Mouse (Mus musculus): ENCODE results near the gene Smyd4. TPM values are rescaled to one million over a fixed set of nuclear protein-coding genes. Genes with fewer than 3 reads are reported as not detected.

Gene Smyd4
- total and polyA plus RNA-seq, 2 experiments from 2014 or later: 13.2 to 19.7 TPM

DNA sequence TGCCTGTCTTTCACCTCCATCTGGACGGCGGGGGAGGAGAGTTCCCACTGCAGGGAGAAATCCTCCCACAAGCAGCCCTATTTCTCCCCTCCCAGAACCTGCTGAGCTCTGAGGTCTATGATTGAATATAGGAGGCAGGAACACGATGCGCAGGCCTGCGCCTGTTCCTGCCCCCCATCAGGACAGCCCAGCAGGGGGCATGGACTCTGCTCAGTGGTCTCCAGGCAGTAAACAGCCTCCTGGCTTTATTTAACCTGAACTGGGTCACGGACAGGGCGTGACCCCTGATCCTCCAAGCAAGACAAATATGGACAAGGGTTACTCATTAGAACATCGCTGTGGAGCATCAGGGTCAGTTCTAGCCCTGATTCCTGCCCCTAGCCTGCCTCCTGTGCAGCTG, 95.5 kb downstream of the Smyd4 start:
- Histone ChIP-seq H3K27ac (ENCODE audit: low read depth) (no peak overlapping the region), H3K4me3 (ENCODE audit: low read depth, low read length) (no peak overlapping the region), H3K4me1 (ENCODE audit: control insufficient read depth, insufficient read depth) (no peaks in the 10 kb centered on the region), H3K27me3 (ENCODE audit: control insufficient read depth, insufficient read depth, low read length) (no peaks in the 10 kb centered on the region), H3K36me3 (replicated peaks; ENCODE audit: control insufficient read depth, insufficient read depth, low read length) (peaks cover 49% of the 10 kb centered on the region), H3K9ac (replicated peaks; ENCODE audit: low read depth, low read length) (no peak overlapping the region), H3K4me2 (ENCODE audit: low read depth, low read length) (no peak overlapping the region), H3K9me3 (replicated peaks; ENCODE audit: control insufficient read depth, low read length) (no peaks in the 10 kb centered on the region)
- ATAC-seq (ENCODE audit: insufficient read depth, low read depth) (no peak), DNase-seq (ENCODE audit: low spot score) (no peak)
- no peak for TF ChIP-seq EP300 (IDR thresholded peaks at IDR 0.05; ENCODE audit: low read depth)
- no peak for TF ChIP-seq CTCF (IDR thresholded peaks at IDR 0.05; ENCODE audit: low read depth)
- 79% methylated on average over 8 of the region's 8 CpGs for WGBS

DNA sequence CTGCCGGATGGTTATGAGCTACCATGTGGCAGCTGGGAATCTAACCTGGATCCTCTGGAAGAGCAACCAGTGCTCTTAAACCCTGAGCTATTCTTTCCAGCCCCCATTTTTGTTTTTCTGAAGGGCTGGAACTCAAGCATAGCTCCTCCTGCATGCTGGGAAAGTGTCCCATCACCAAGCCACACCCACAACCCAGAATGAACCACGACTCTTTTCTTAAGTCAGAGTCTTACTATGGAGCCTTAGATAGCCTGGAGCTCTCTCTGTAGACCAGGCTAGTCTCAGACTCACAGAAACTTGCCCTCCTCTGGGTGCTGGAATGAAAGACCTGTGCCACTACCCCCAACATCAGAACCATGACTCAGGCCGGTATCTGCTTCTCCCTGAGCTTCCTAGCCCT, 100.3 kb downstream of the Smyd4 start:
- Histone ChIP-seq H3K4me3 (ENCODE audit: low read depth, low read length) (no peak overlapping the region), H3K9ac (replicated peaks; ENCODE audit: low read depth, low read length) (no peak overlapping the region), H3K4me2 (ENCODE audit: low read depth, low read length) (no peak overlapping the region), H3K9me3 (replicated peaks; ENCODE audit: control insufficient read depth, low read length) (no peaks in the 10 kb centered on the region), H3K27ac (ENCODE audit: low read depth) (no peak overlapping the region), H3K36me3 (replicated peaks; ENCODE audit: control insufficient read depth, insufficient read depth, low read length) (peaks cover 64% of the 10 kb centered on the region), H3K27me3 (ENCODE audit: control insufficient read depth, insufficient read depth, low read length) (no peaks in the 10 kb centered on the region), H3K4me1 (ENCODE audit: control insufficient read depth, insufficient read depth) (peaks cover 4% of the 10 kb centered on the region)
- ATAC-seq (ENCODE audit: insufficient read depth, low read depth) (no peak), DNase-seq (ENCODE audit: low spot score) (no peak)
- WGBS: 69% methylated on average over 3 of the region's 3 CpGs
- TF ChIP-seq EP300 (IDR thresholded peaks at IDR 0.05; ENCODE audit: low read depth) (no peak), CTCF (IDR thresholded peaks at IDR 0.05; ENCODE audit: low read depth) (no peak)

DNA sequence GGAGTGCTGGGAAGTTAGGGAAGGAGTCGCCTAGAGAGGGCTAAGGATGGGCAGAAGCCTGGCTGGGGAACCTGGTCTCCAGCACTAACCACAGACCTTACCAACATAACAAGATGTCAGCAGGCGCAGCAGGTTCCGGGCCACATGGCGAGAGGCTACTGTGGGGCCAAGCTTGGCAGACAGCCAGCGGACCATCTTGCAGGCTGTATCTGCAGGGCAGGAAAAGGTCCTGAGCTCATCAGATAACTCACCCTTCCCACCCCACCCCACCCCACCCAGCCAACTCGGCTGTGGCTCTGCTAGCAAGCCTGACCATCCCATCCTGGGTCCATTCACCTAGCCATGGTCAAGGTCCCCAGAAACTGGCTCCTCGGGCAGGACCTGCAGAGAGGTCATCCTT, 101.5 kb downstream of the Smyd4 start:
- no peak for DNase-seq (ENCODE audit: low spot score)
- Histone ChIP-seq H3K4me3 (ENCODE audit: low read depth, low read length) (no peak overlapping the region), H3K36me3 (replicated peaks; ENCODE audit: control insufficient read depth, insufficient read depth, low read length) (peaks cover 56% of the 10 kb centered on the region), H3K4me1 (ENCODE audit: control insufficient read depth, insufficient read depth) (peaks cover 10% of the 10 kb centered on the region), H3K27me3 (ENCODE audit: control insufficient read depth, insufficient read depth, low read length) (no peaks in the 10 kb centered on the region), H3K27ac (ENCODE audit: low read depth) (no peak overlapping the region), H3K4me2 (ENCODE audit: low read depth, low read length) (no peak overlapping the region), H3K9me3 (replicated peaks; ENCODE audit: control insufficient read depth, low read length) (no peaks in the 10 kb centered on the region), H3K9ac (replicated peaks; ENCODE audit: low read depth, low read length) (no peak overlapping the region)
- 66% methylated on average over 7 of the region's 7 CpGs for WGBS
- TF ChIP-seq CTCF (IDR thresholded peaks at IDR 0.05; ENCODE audit: low read depth) (no peak), EP300 (IDR thresholded peaks at IDR 0.05; ENCODE audit: low read depth) (no peak)
- ATAC-seq (ENCODE audit: insufficient read depth, low read depth): no peak

DNA sequence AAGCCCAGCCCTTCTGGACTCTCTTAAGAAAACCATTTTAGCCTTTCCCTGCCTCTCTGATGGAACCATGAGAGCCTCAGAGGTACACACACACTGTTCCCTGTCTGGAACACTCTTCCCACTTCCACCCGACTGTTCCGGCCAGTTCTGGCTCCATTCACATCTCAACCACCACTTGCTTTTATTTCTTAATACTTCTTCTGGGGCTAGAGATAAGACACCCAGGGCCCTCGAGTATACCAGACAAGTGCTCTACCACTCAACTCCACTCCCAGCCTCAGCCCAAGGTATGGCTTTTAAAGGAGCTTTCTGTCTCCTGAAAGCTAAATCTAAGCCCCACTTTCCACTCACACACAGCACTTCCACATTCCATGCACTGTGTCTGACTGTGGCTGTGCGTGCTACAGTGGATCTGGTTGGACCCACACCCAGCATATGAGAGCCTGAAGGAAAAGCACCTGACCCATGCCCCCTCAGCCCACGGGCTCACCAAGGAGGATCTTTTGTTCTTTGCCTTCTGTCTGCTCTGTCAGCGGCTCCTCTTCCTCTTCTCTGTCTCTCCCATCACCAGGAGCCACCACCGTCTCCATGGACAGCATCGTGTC, 102.2 kb downstream of the Smyd4 start:
- H3K27me3 ChIP-seq (ENCODE audit: control insufficient read depth, insufficient read depth, low read length): no peaks in the 10 kb centered on the region
- H3K4me3 ChIP-seq (ENCODE audit: low read depth, low read length): no peak overlapping the region
- DNase-seq (ENCODE audit: low spot score): no peak
- no peak overlapping the region for H3K4me2 ChIP-seq (ENCODE audit: low read depth, low read length)
- 0 out of 2 replicates have a peak overlapping the region, but pooled peaks have one; percentile 19 for H3K9ac ChIP-seq (replicated peaks; ENCODE audit: low read depth, low read length)
- no peak for TF ChIP-seq CTCF (IDR thresholded peaks at IDR 0.05; ENCODE audit: low read depth)
- no peak for TF ChIP-seq EP300 (IDR thresholded peaks at IDR 0.05; ENCODE audit: low read depth)
- H3K36me3 ChIP-seq (replicated peaks; ENCODE audit: control insufficient read depth, insufficient read depth, low read length): peaks cover 49% of the 10 kb centered on the region
- H3K9me3 ChIP-seq (replicated peaks; ENCODE audit: control insufficient read depth, low read length): no peaks in the 10 kb centered on the region
- no peak overlapping the region for H3K27ac ChIP-seq (ENCODE audit: low read depth)
- WGBS: 73% methylated on average over 8 of the region's 8 CpGs
- peaks cover 15% of the 10 kb centered on the region for H3K4me1 ChIP-seq (ENCODE audit: control insufficient read depth, insufficient read depth)
- no peak for ATAC-seq (ENCODE audit: insufficient read depth, low read depth)

DNA sequence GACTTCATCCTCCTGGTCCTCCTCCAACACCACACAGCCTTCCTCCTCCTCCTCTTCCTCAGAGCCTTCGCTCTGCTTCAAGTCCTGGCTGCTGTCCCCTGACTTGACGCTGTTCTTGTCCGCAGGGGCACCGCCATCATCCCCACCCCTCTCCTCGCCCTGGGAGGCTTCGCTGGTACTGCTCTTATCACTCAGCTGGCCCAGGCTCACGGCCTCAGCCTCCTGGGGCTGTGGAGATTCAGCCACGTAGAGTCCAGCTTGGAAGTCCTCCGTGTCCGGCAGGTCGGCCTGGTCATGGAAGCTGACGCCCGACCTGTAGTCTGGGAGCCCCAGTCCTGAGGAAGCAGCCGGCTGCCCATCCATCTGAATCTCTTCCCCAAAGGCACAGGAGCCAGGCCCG, 102.7 kb downstream of the Smyd4 start:
- Histone ChIP-seq H3K4me1 (ENCODE audit: control insufficient read depth, insufficient read depth) (peaks cover 15% of the 10 kb centered on the region), H3K4me2 (ENCODE audit: low read depth, low read length) (no peak overlapping the region), H3K4me3 (ENCODE audit: low read depth, low read length) (no peak overlapping the region), H3K27me3 (ENCODE audit: control insufficient read depth, insufficient read depth, low read length) (no peaks in the 10 kb centered on the region), H3K9me3 (replicated peaks; ENCODE audit: control insufficient read depth, low read length) (no peaks in the 10 kb centered on the region), H3K9ac (replicated peaks; ENCODE audit: low read depth, low read length) (0 out of 2 replicates have a peak overlapping the region, but pooled peaks have one; percentile 19), H3K36me3 (replicated peaks; ENCODE audit: control insufficient read depth, insufficient read depth, low read length) (peaks cover 49% of the 10 kb centered on the region), H3K27ac (ENCODE audit: low read depth) (no peak overlapping the region)
- 76% methylated on average over 15 of the region's 15 CpGs for WGBS
- no peak for ATAC-seq (ENCODE audit: insufficient read depth, low read depth)
- TF ChIP-seq CTCF (IDR thresholded peaks at IDR 0.05; ENCODE audit: low read depth) (no peak), EP300 (IDR thresholded peaks at IDR 0.05; ENCODE audit: low read depth) (no peak)
- DNase-seq (ENCODE audit: low spot score): no peak

DNA sequence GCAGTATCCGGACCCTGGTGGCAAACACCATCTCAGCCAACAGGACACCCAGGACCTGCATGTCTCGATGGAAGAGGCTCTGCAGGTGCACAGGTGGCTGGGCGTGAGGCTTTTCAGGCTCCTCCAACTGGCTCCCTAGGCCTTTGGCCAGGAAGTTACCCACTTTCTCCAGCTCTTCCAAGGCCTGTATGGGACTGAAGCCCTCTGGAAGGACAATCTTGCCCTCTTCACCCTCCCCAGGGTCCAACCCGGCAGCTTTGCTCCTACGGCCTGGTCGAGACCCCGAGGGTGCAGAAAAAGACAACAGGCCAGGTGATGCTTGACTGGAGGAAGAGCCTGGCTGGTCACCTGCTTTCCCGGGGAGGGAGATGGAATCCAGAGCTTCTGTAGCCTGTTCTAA, 103.8 kb downstream of the Smyd4 start:
- ATAC-seq (ENCODE audit: insufficient read depth, low read depth): no peak
- 84% methylated on average over 8 of the region's 8 CpGs for WGBS
- H3K4me3 ChIP-seq (ENCODE audit: low read depth, low read length): no peak overlapping the region

More for the DNA sequence above, 103.8 kb downstream of the Smyd4 start:
- Histone ChIP-seq H3K9me3 (replicated peaks; ENCODE audit: control insufficient read depth, low read length) (no peaks in the 10 kb centered on the region), H3K36me3 (replicated peaks; ENCODE audit: control insufficient read depth, insufficient read depth, low read length) (peaks cover 44% of the 10 kb centered on the region), H3K27ac (ENCODE audit: low read depth) (no peak overlapping the region), H3K9ac (replicated peaks; ENCODE audit: low read depth, low read length) (no peak overlapping the region), H3K27me3 (ENCODE audit: control insufficient read depth, insufficient read depth, low read length) (no peaks in the 10 kb centered on the region), H3K4me2 (ENCODE audit: low read depth, low read length) (no peak overlapping the region), H3K4me1 (ENCODE audit: control insufficient read depth, insufficient read depth) (peaks cover 15% of the 10 kb centered on the region)
- no peak for DNase-seq (ENCODE audit: low spot score)
- no peak for TF ChIP-seq EP300 (IDR thresholded peaks at IDR 0.05; ENCODE audit: low read depth)
- TF ChIP-seq CTCF (IDR thresholded peaks at IDR 0.05; ENCODE audit: low read depth): no peak

Measured in heart, postnatal 0 days (tissue).